In the genomic region with DNA sequence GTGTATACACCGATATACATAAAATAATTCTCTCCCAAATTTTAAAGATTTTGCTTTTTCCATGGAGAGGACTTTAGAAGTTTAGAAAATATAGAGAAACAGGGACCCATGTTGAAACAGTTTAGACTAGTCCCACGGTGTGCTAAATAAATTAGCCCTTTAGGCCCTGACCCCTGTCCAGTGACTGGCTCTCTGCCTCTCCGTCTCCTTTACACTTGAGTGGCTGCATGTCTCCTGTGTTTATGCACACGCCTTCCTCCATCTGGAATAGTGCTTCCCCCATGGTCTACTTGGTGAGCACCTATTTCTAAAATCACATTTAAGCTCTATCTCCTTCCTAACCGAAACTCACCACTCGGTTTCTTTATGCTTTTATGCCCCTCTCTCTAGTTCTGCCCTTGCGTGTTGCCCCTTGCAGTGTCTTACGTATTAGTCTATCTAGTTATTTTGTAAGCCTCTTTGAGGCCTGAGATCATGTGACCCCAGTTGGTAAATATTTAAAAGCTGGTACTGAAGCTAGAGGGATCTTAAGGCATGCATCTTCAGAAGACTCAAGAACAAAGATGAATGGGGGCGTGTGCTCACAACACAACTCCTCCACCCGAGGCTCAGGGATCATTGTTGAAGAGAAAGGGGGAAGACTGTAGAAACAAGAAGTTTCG, we compare ENCODE assay signal across 32 mouse cellular contexts. TPM values are rescaled to one million over a fixed set of nuclear protein-coding genes. Genes with fewer than 3 reads are reported as not detected.
DNase-seq lines count a peak whose midpoint lies in the region; ATAC-seq and TF ChIP-seq lines count a peak whose summit lies in the region.
"Had no signal": no experiment of that assay in that cellular context is flagged by ENCODE, and none has a peak within 500 bp of the region (broad histone marks: within the 10 kb centered on the region; RNA-seq: fewer than 3 reads in every experiment).

No protein-coding gene starts in this region.

- no peaks in the 10 kb centered on the region for H3K27me3 ChIP-seq in MEL (ENCODE audit: control insufficient read depth in 1 of 2, insufficient read depth in 2 of 2, low read length in 2 of 2)
- H3K27me3 ChIP-seq: heart, embryonic 12.5 days; intestine, embryonic 15.5 days; liver, embryonic 15.5 days; lung, embryonic 15.5 days; midbrain, embryonic 13.5 days had no signal

- TF ChIP-seq POLR2A in MEL (IDR thresholded peaks at IDR 0.05; ENCODE audit: control insufficient read depth in 1 of 2, insufficient read depth in 1 of 2, low read depth in 1 of 2, low read length in 2 of 2, poor library complexity in 1 of 2): no peak

- no peak overlapping the region for H3K4me3 ChIP-seq in MEL (ENCODE audit: control insufficient read depth in 1 of 2, insufficient read depth in 1 of 2, low read depth in 2 of 2, low read length in 2 of 2)
- H3K4me3 ChIP-seq: erythroblast, embryonic 14.5 days; heart, embryonic 12.5 days; intestine, embryonic 15.5 days; liver, embryonic 15.5 days; lung, embryonic 15.5 days; midbrain, embryonic 13.5 days had no signal

- H3K36me3 ChIP-seq in MEL (ENCODE audit: control insufficient read depth in 1 of 2, insufficient read depth in 2 of 2, low read length in 2 of 2): peaks cover 0 to 16% of the 10 kb centered on the region in 2 experiments; a peak in 2 of 4 replicates
- H3K36me3 ChIP-seq: intestine, embryonic 15.5 days; liver, embryonic 15.5 days; lung, embryonic 15.5 days; midbrain, embryonic 13.5 days had no signal

- DNase-seq in kidney, adult 18-20 months: peak; percentile 29
- no peak for DNase-seq in kidney, postnatal 10 days
- no peak for DNase-seq in MEL (ENCODE audit: low read depth, low spot score)
- peak; percentile 78 for DNase-seq in kidney, adult 9 months
- peak; percentile 50 to 60 for DNase-seq in kidney, postnatal 36 days
- DNase-seq: adrenal gland, adult 2 months; adrenal gland, postnatal 36 days; B cell, adult 2 months; cerebellum, adult 18-20 months; cerebellum, postnatal 14 days; gastrocnemius, postnatal 14 days; heart, postnatal 10 days; thymus, postnatal 4 days had no signal

- no peaks in the 10 kb centered on the region for H3K9me3 ChIP-seq in MEL (replicated peaks; ENCODE audit: insufficient read depth, low read length)
- H3K9me3 ChIP-seq: heart, embryonic 12.5 days; intestine, embryonic 15.5 days; liver, embryonic 15.5 days; lung, embryonic 15.5 days; midbrain, embryonic 13.5 days had no signal

- no peak for TF ChIP-seq CTCF in MEL (IDR thresholded peaks at IDR 0.05 in 2 of 3, conservative IDR thresholded peaks at IDR 0.05 in 1 of 3; ENCODE audit: control insufficient read depth in 1 of 3, insufficient read depth in 1 of 3, low read depth in 2 of 3, low read length in 3 of 3, poor library complexity in 1 of 3, severe bottlenecking in 1 of 3)

- H3K9ac ChIP-seq in MEL (ENCODE audit: control insufficient read depth, low read depth, low read length, poor library complexity, severe bottlenecking): no peak overlapping the region
- H3K9ac ChIP-seq: heart, embryonic 12.5 days; intestine, embryonic 15.5 days; liver, embryonic 15.5 days; lung, embryonic 15.5 days; midbrain, embryonic 13.5 days had no signal

- H3K27ac ChIP-seq in MEL (ENCODE audit: control insufficient read depth, low read depth, low read length): no peak overlapping the region
- H3K27ac ChIP-seq: hindbrain, postnatal 0 days; intestine, embryonic 15.5 days; liver, embryonic 15.5 days; lung, embryonic 15.5 days; macrophage; midbrain, embryonic 13.5 days had no signal

- peaks cover 5 to 23% of the 10 kb centered on the region in 2 experiments for H3K4me1 ChIP-seq in MEL (ENCODE audit: control insufficient read depth in 1 of 2, insufficient read depth in 2 of 2, low read length in 2 of 2)
- H3K4me1 ChIP-seq: midbrain, embryonic 13.5 days had no signal

- TF ChIP-seq EP300 in MEL (IDR thresholded peaks at IDR 0.05; ENCODE audit: low read depth in 1 of 2, low read length in 2 of 2): no peak

- H3K79me2 ChIP-seq in MEL (ENCODE audit: control insufficient read depth, insufficient read depth, low read length, poor library complexity): no peaks in the 10 kb centered on the region

- TF ChIP-seq RAD21 in MEL (IDR thresholded peaks at IDR 0.05; ENCODE audit: low read depth, low read length): no peak

- no peak for ATAC-seq in monocyte, adult 5-6 weeks (replicated peaks; ENCODE audit: insufficient number of reproducible peaks, low FRiP score, low TSS enrichment, poor library complexity, severe bottlenecking)
- ATAC-seq: activated CD4-positive, CD25-positive, alpha-beta regulatory T cell, adult 4 months; forebrain, embryonic 16.5 days; hindbrain, postnatal 0 days; intestine, embryonic 15.5 days; midbrain, embryonic 13.5 days had no signal

TF ChIP-seq in MEL, 35 proteins besides CTCF, POLR2A, EP300 and RAD21:
- no peak for TF ChIP-seq MAZ (IDR thresholded peaks at IDR 0.05; ENCODE audit: low read depth, low read length)
- TF ChIP-seq USF1 (IDR thresholded peaks at IDR 0.05; ENCODE audit: low read depth, low read length): peak; percentile 26; the same call in 1 of the 2 replicates

RNA-seq across cellular contexts. Expression of a gene that starts 1.6 kb away (rescaled TPM):
- under 0.01 TPM in 1 of 2 replicates, not detected in the other for total RNA-seq in MEL (2012; rRNA removed)
- polyA plus RNA-seq in MEL (2012; ENCODE audit: insufficient read depth in 1 of 2, insufficient read length in 2 of 2, low read depth in 1 of 2, low replicate concordance in 2 of 2, missing spikeins in 1 of 2): under 1 TPM in 1 of 2 experiments, not detected in 1; 0.03 TPM
- total RNA-seq in monocyte, adult 5-6 weeks (2017): 0.10 TPM in 1 of 3 replicates, not detected in the others
- polyA plus RNA-seq: forebrain, embryonic 11.5 days; liver, adult 2 months had no signal

RNA-seq across cellular contexts. Expression of a gene that starts 58.8 kb away (rescaled TPM):
- total RNA-seq in MEL (2012; rRNA removed): not detected in 2 replicates
- not detected for polyA plus RNA-seq in MEL (2012; ENCODE audit: insufficient read depth in 1 of 2, insufficient read length in 2 of 2, low read depth in 1 of 2, low replicate concordance in 2 of 2, missing spikeins in 1 of 2)
- total RNA-seq in monocyte, adult 5-6 weeks (2017): not detected in 3 replicates
- total RNA-seq: granulocyte monocyte progenitor cell, adult 5-6 weeks; hematopoietic stem cell, adult 5-6 weeks; layer of hippocampus, postnatal 10 days; megakaryocyte-erythroid progenitor cell, adult 5-6 weeks had no signal
- polyA plus RNA-seq: activated CD4-positive, CD25-positive, alpha-beta regulatory T cell, adult 4 months; adrenal gland, adult 2 months; embryonic facial prominence, embryonic 14.5 days; erythroblast, embryonic 14.5 days; forebrain, embryonic 11.5 days; forebrain, embryonic 16.5 days; lung, embryonic 15.5 days; macrophage; midbrain, embryonic 13.5 days; neural tube, embryonic 14.5 days had no signal

Comparison
In these comparisons a context has a peak if more than half of its experiments do, and no peak if none do; other contexts are left out.
1. DNase-seq: peak in kidney, adult 18-20 months (single experiment), kidney, adult 9 months (single experiment) and kidney, postnatal 36 days (2 of 2); none in kidney, postnatal 10 days (single experiment) and MEL (single experiment).